Mouse (Mus musculus): Measurements from ENCODE around the gene Fam131c. TPM values are rescaled to one million over a fixed set of nuclear protein-coding genes. Genes with fewer than 3 reads are reported as not detected.
A peak's percentile ranks its signal among the peaks of the same experiment; 100 is the strongest.

Gene Fam131c
- total and polyA plus RNA-seq, 2 experiments from 2014 or later, result 0.20 TPM; not detected in 1

GRCm38 (mm10) chr4:141429381-141429780, 61.4 kb downstream of the Fam131c start:
- no peak for ATAC-seq (ENCODE audit: insufficient read depth, low read depth)
- TF ChIP-seq EP300 (IDR thresholded peaks at IDR 0.05; ENCODE audit: low read depth), result 0 out of 2 replicates have a peak, but pooled peaks have one; percentile 29
- no peak for TF ChIP-seq CTCF (IDR thresholded peaks at IDR 0.05; ENCODE audit: low read depth)

GRCm38 (mm10) chr4:141429847-141430246, 61.8 kb downstream of the Fam131c start:
- H3K4me2 ChIP-seq (ENCODE audit: low read depth, low read length), result no peak overlapping the region
- no peak overlapping the region for H3K9ac ChIP-seq (replicated peaks; ENCODE audit: low read depth, low read length)
- H3K27ac ChIP-seq (ENCODE audit: low read depth), result 0 out of 2 replicates have a peak overlapping the region, but pooled peaks have one; percentile 35
- no peak overlapping the region for H3K4me3 ChIP-seq (ENCODE audit: low read depth, low read length)
- 43% methylated on average over 9 of the region's 9 CpGs for WGBS
- no peak for ATAC-seq (ENCODE audit: insufficient read depth, low read depth)
- 0 out of 2 replicates have a peak, but pooled peaks cover 13% of the 10 kb centered on the region for H3K4me1 ChIP-seq (ENCODE audit: control insufficient read depth, insufficient read depth)
- H3K9me3 ChIP-seq (replicated peaks; ENCODE audit: control insufficient read depth, low read length), result no peaks in the 10 kb centered on the region
- TF ChIP-seq EP300 (IDR thresholded peaks at IDR 0.05; ENCODE audit: low read depth) (no peak), CTCF (IDR thresholded peaks at IDR 0.05; ENCODE audit: low read depth) (peak; percentile 73)
- no peaks in the 10 kb centered on the region for H3K27me3 ChIP-seq (ENCODE audit: control insufficient read depth, insufficient read depth, low read length)
- peak; percentile 76 for DNase-seq (ENCODE audit: low spot score)
- H3K36me3 ChIP-seq (replicated peaks; ENCODE audit: control insufficient read depth, insufficient read depth, low read length), result no peaks in the 10 kb centered on the region

More at GRCm38 (mm10) chr4:141429381-141429780, 61.4 kb downstream of the Fam131c start:
- Histone ChIP-seq H3K4me2 (ENCODE audit: low read depth, low read length) (no peak overlapping the region), H3K27ac (ENCODE audit: low read depth) (peak overlapping the region; percentile 35; the same call in 1 of the 2 replicates), H3K4me1 (ENCODE audit: control insufficient read depth, insufficient read depth) (peaks cover 13% of the 10 kb centered on the region; the same call in 1 of the 2 replicates), H3K9me3 (replicated peaks; ENCODE audit: control insufficient read depth, low read length) (no peaks in the 10 kb centered on the region), H3K4me3 (ENCODE audit: low read depth, low read length) (no peak overlapping the region), H3K36me3 (replicated peaks; ENCODE audit: control insufficient read depth, insufficient read depth, low read length) (peaks cover under 1% of the 10 kb centered on the region; the same call in 1 of the 2 replicates), H3K27me3 (ENCODE audit: control insufficient read depth, insufficient read depth, low read length) (no peaks in the 10 kb centered on the region), H3K9ac (replicated peaks; ENCODE audit: low read depth, low read length) (no peak overlapping the region)
- WGBS, result 67% methylated on average over 6 of the region's 6 CpGs
- DNase-seq (ENCODE audit: low spot score), result no peak

DNA sequence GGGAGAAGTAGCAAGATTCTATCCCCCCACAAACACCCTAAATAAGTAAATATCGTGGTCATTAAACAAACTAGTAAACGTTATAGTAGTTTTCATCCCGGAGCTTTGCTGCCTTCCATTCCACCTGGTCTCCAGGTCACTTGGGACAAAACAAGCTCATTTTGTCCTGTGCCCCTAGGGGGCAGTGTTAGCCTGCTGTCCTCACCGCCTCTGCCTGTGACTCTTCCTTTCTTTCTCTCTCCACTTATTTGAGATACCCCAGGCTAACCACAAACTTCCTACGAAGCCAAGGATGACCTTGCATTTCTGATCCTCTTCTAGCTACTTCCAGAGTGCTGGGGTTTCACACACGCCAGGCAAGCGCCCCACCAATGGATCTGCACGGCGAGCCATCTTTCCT, 63.0 kb downstream of the Fam131c start:
- Histone ChIP-seq H3K27me3 (ENCODE audit: control insufficient read depth, insufficient read depth, low read length) (no peaks in the 10 kb centered on the region), H3K36me3 (replicated peaks; ENCODE audit: control insufficient read depth, insufficient read depth, low read length) (no peaks in the 10 kb centered on the region), H3K9me3 (replicated peaks; ENCODE audit: control insufficient read depth, low read length) (no peaks in the 10 kb centered on the region), H3K4me3 (ENCODE audit: low read depth, low read length) (no peak overlapping the region), H3K27ac (ENCODE audit: low read depth) (no peak overlapping the region), H3K9ac (replicated peaks; ENCODE audit: low read depth, low read length) (no peak overlapping the region), H3K4me2 (ENCODE audit: low read depth, low read length) (no peak overlapping the region), H3K4me1 (ENCODE audit: control insufficient read depth, insufficient read depth) (0 out of 2 replicates have a peak, but pooled peaks cover 7% of the 10 kb centered on the region)
- peak; percentile 80 for TF ChIP-seq CTCF (IDR thresholded peaks at IDR 0.05; ENCODE audit: low read depth)
- TF ChIP-seq EP300 (IDR thresholded peaks at IDR 0.05; ENCODE audit: low read depth), result no peak
- WGBS, result 37% methylated on average over 9 of the region's 9 CpGs
- ATAC-seq (ENCODE audit: insufficient read depth, low read depth), result no peak
- DNase-seq (ENCODE audit: low spot score), result peak; percentile 75

GRCm38 (mm10) chr4:141432666-141433065, 64.6 kb downstream of the Fam131c start:
- no peak for ATAC-seq (ENCODE audit: insufficient read depth, low read depth)
- WGBS, result 58% methylated on average over 14 of the region's 14 CpGs
- no peaks in the 10 kb centered on the region for H3K36me3 ChIP-seq (replicated peaks; ENCODE audit: control insufficient read depth, insufficient read depth, low read length)
- H3K4me2 ChIP-seq (ENCODE audit: low read depth, low read length), result no peak overlapping the region
- no peaks in the 10 kb centered on the region for H3K9me3 ChIP-seq (replicated peaks; ENCODE audit: control insufficient read depth, low read length)
- no peaks in the 10 kb centered on the region for H3K4me1 ChIP-seq (ENCODE audit: control insufficient read depth, insufficient read depth)
- TF ChIP-seq CTCF (IDR thresholded peaks at IDR 0.05; ENCODE audit: low read depth), result no peak
- H3K27ac ChIP-seq (ENCODE audit: low read depth), result no peak overlapping the region
- H3K27me3 ChIP-seq (ENCODE audit: control insufficient read depth, insufficient read depth, low read length), result no peaks in the 10 kb centered on the region
- no peak overlapping the region for H3K9ac ChIP-seq (replicated peaks; ENCODE audit: low read depth, low read length)
- H3K4me3 ChIP-seq (ENCODE audit: low read depth, low read length), result no peak overlapping the region
- no peak for DNase-seq (ENCODE audit: low spot score)

GRCm38 (mm10) chr4:141433191-141433590, 65.2 kb downstream of the Fam131c start:
- 82% methylated on average over 18 of the region's 18 CpGs for WGBS
- TF ChIP-seq CTCF (IDR thresholded peaks at IDR 0.05; ENCODE audit: low read depth), result no peak
- no peak for TF ChIP-seq EP300 (IDR thresholded peaks at IDR 0.05; ENCODE audit: low read depth)

More at GRCm38 (mm10) chr4:141433191-141433590, 65.2 kb downstream of the Fam131c start:
- ATAC-seq (ENCODE audit: insufficient read depth, low read depth), result no peak
- Histone ChIP-seq H3K27ac (ENCODE audit: low read depth) (no peak overlapping the region), H3K9ac (replicated peaks; ENCODE audit: low read depth, low read length) (no peak overlapping the region), H3K36me3 (replicated peaks; ENCODE audit: control insufficient read depth, insufficient read depth, low read length) (no peaks in the 10 kb centered on the region), H3K4me3 (ENCODE audit: low read depth, low read length) (no peak overlapping the region), H3K4me2 (ENCODE audit: low read depth, low read length) (no peak overlapping the region), H3K9me3 (replicated peaks; ENCODE audit: control insufficient read depth, low read length) (no peaks in the 10 kb centered on the region), H3K27me3 (ENCODE audit: control insufficient read depth, insufficient read depth, low read length) (no peaks in the 10 kb centered on the region), H3K4me1 (ENCODE audit: control insufficient read depth, insufficient read depth) (no peaks in the 10 kb centered on the region)
- no peak for DNase-seq (ENCODE audit: low spot score)

Small RNA genes lying within 50 kb of the gene (microRNA-seq; reads per million reads assigned to microRNA genes)
- gene Gm25690, result not detected

Other genes starting within 250 kb of the Fam131c start
- gene Szrd1, start 228.4 kb upstream of the Fam131c start, total RNA-seq (2014; rRNA removed; ENCODE audit: low replicate concordance), result 72.9 and 73.8 TPM in 2 replicates
- 18.5 and 19.4 TPM in 2 replicates for gene Szrd1, start 228.4 kb upstream of the Fam131c start, polyA plus RNA-seq (2015; fragmentation: Nextera tagmentation; extraction: Ambion mirVana)
- gene Fbxo42, start 220.3 kb upstream of the Fam131c start, total RNA-seq (2014; rRNA removed; ENCODE audit: low replicate concordance), result 8.2 and 9.5 TPM in 2 replicates
- 9.0 and 9.1 TPM in 2 replicates for gene Fbxo42, start 220.3 kb upstream of the Fam131c start, polyA plus RNA-seq (2015; fragmentation: Nextera tagmentation; extraction: Ambion mirVana)
- 13.2 TPM in 1 of 2 replicates, not detected in the other for gene Rsg1, start 154.3 kb upstream of the Fam131c start, total RNA-seq (2014; rRNA removed; ENCODE audit: low replicate concordance)
- 1.3 and 1.6 TPM in 2 replicates for gene Rsg1, start 154.3 kb upstream of the Fam131c start, polyA plus RNA-seq (2015; fragmentation: Nextera tagmentation; extraction: Ambion mirVana)
- gene Arhgef19, start 128.7 kb upstream of the Fam131c start, total RNA-seq (2014; rRNA removed; ENCODE audit: low replicate concordance), result 0.66 and 2.5 TPM in 2 replicates
- 1.5 and 1.6 TPM in 2 replicates for gene Arhgef19, start 128.7 kb upstream of the Fam131c start, polyA plus RNA-seq (2015; fragmentation: Nextera tagmentation; extraction: Ambion mirVana)
- 10.1 and 11.7 TPM in 2 replicates for gene Epha2, start 67.0 kb upstream of the Fam131c start, total RNA-seq (2014; rRNA removed; ENCODE audit: low replicate concordance)
- gene Epha2, start 67.0 kb upstream of the Fam131c start, polyA plus RNA-seq (2015; fragmentation: Nextera tagmentation; extraction: Ambion mirVana), result 1.4 TPM in 2 replicates
- gene Clcnka, start 30.5 kb downstream of the Fam131c start, total RNA-seq (2014; rRNA removed; ENCODE audit: low replicate concordance), result not detected in 2 replicates
- not detected in 2 replicates for gene Clcnka, start 30.5 kb downstream of the Fam131c start, polyA plus RNA-seq (2015; fragmentation: Nextera tagmentation; extraction: Ambion mirVana)
- 0.23 and 0.65 TPM in 2 replicates for gene Clcnkb, start 47.8 kb downstream of the Fam131c start, total RNA-seq (2014; rRNA removed; ENCODE audit: low replicate concordance)
- 0.58 and 0.87 TPM in 2 replicates for gene Clcnkb, start 47.8 kb downstream of the Fam131c start, polyA plus RNA-seq (2015; fragmentation: Nextera tagmentation; extraction: Ambion mirVana)
- gene Hspb7, start 52.6 kb downstream of the Fam131c start, total RNA-seq (2014; rRNA removed; ENCODE audit: low replicate concordance), result 556 and 673 TPM in 2 replicates
- 195 and 203 TPM in 2 replicates for gene Hspb7, start 52.6 kb downstream of the Fam131c start, polyA plus RNA-seq (2015; fragmentation: Nextera tagmentation; extraction: Ambion mirVana)
- gene Srarp, start 67.9 kb downstream of the Fam131c start, total RNA-seq (2014; rRNA removed; ENCODE audit: low replicate concordance), result not detected in 2 replicates
- not detected in 2 replicates for gene Srarp, start 67.9 kb downstream of the Fam131c start, polyA plus RNA-seq (2015; fragmentation: Nextera tagmentation; extraction: Ambion mirVana)
- 28.1 and 32.7 TPM in 2 replicates for gene Zbtb17, start 76.4 kb downstream of the Fam131c start, total RNA-seq (2014; rRNA removed; ENCODE audit: low replicate concordance)
- gene Zbtb17, start 76.4 kb downstream of the Fam131c start, polyA plus RNA-seq (2015; fragmentation: Nextera tagmentation; extraction: Ambion mirVana), result 16.2 and 18.1 TPM in 2 replicates
- gene Spen, start 170.4 kb downstream of the Fam131c start, total RNA-seq (2014; rRNA removed; ENCODE audit: low replicate concordance), result 2.3 and 5.9 TPM in 2 replicates
- gene Spen, start 170.4 kb downstream of the Fam131c start, polyA plus RNA-seq (2015; fragmentation: Nextera tagmentation; extraction: Ambion mirVana), result 4.3 and 4.9 TPM in 2 replicates
- 48.3 and 61.5 TPM in 2 replicates for gene Fblim1, start 237.9 kb downstream of the Fam131c start, total RNA-seq (2014; rRNA removed; ENCODE audit: low replicate concordance)
- gene Fblim1, start 237.9 kb downstream of the Fam131c start, polyA plus RNA-seq (2015; fragmentation: Nextera tagmentation; extraction: Ambion mirVana), result 47.1 and 57.5 TPM in 2 replicates